Mouse (Mus musculus) T-cell, adult 2 months (primary cell): ENCODE data around the gene Sult1e1.

Experiments used
- DNase-seq: peaks from one replicate; pipeline ENCODE4 v3.0.0; 2022; ENCODE audit warnings: low spot score

Sult1e1 gene

GRCm38 (mm10) chr5:87591494-87591893 lies at the start of gene Sult1e1:
Sult1e1 (minus strand) TSS chr5:87591594.
- no peak for DNase-seq

GRCm38 (mm10) chr5:87622681-87623080 lies 31.3 kb upstream of the Sult1e1 start:
- DNase-seq: no peak

- DNase-seq: no peak
These were observed 23.7 kb upstream of the Sult1e1 start for GRCm38 (mm10) chr5:87615128-87615390.

GRCm38 (mm10) chr5:87614364-87615127 lies 23.2 kb upstream of the Sult1e1 start:
- DNase-seq: no peak

DNA sequence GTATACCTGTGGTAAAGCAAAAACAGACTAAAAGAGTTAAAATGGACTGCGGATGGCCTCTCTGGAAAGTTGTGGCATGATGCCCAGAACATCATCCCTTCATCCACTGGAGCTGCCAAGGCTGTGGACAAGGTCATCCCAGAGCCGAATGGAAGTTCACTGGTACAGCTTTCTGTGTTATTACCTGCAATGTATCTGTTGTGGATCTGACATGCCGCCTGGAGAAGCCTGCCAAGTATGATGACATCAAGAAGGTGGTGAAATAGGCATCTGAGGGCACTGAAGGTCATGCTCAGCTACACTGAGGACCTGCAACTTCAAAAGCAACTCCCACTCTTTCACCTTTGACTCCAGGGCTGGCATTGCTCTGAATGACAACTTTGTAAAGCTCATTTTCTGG lies 9.6 kb upstream of the Sult1e1 start:
- no peak for DNase-seq

GRCm38 (mm10) chr5:87597891-87598290 lies 6.5 kb upstream of the Sult1e1 start:
- DNase-seq: no peak

DNA sequence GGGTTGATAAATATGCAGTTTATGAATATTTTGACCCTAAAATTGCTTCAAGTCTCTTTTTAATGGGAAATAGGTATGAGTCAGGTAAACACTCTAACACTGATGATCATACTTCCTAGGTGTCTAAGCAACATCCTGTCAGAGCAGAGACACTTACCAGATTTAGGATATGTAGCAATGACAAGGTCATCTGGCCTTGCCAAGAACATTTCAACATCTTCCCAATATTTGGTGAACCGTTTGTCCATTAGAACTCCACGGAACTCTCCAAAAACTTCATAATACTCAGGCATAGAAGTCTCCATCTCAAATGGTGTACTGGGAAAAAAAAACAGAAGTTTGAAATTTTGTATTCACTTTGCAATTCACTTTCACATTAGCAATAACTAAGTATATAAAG lies 1.5 kb downstream of the Sult1e1 start:
- DNase-seq: no peak

GRCm38 (mm10) chr5:87580389-87580788 lies 11.0 kb downstream of the Sult1e1 start:
- DNase-seq: no peak

GRCm38 (mm10) chr5:87574174-87574573 lies 17.2 kb downstream of the Sult1e1 start:
- no peak for DNase-seq

DNA sequence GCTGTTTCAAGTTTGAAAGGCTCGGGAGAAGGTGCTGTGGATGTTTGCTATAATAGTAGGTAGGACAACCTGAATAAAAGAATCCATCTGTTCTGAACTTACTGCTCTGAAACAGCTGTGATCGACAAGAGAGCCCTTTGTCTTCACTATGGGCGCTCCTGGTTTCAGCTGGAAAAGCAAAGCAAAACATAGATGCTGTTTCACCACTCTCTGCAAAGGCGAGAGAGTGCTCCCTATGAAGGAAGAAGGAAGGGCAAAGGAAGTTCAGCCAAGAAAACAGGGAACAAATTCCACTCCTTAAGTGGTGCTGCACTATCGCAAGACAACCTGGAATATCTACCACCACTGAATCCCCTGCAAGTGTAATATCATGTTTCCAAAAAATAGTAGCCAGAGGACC lies 17.9 kb downstream of the Sult1e1 start:
- DNase-seq: no peak

DNA sequence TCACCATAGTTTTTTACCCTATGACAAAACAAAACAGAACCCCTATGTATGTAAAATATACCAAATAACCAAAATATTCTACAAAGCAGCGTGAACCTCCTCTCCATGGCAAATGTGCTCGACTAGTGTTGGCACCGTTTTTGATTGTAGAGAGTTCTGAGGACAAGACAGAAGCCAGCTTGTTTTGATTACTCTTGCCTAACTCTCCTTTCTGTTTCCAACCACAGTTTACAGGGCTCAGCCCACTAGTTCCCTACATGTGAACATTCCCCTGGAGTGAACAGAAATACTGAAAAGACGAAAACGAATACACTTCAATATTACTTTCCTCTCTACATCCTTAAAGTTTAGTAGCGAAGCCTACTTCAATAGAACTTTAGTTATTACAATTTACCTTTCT lies 18.6 kb downstream of the Sult1e1 start:
- no peak for DNase-seq

DNA sequence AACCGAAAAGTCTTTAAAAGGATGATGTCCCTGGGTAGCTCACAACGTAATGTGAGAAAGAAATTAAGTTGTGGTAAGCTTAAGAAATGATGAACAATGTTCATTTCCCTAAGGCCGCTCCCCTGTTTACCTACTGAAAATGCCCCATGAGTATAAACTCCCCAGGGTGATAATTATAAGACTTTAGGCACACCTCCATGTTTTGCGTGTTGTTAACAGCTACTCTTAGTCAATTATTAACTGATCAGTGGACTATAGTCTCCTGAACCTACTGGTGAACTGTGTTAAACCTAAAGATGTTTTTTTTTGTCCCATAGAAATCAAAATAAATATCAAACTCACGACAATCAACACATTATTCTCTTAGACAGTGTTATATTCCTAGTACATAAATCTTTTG lies 22.5 kb downstream of the Sult1e1 start, which contains the start of gene Sult1d1:
Gene Sult1d1, minus strand, starts transcription at position 183 of the 400 bp plus-strand sequence.
- no peak for DNase-seq

DNA sequence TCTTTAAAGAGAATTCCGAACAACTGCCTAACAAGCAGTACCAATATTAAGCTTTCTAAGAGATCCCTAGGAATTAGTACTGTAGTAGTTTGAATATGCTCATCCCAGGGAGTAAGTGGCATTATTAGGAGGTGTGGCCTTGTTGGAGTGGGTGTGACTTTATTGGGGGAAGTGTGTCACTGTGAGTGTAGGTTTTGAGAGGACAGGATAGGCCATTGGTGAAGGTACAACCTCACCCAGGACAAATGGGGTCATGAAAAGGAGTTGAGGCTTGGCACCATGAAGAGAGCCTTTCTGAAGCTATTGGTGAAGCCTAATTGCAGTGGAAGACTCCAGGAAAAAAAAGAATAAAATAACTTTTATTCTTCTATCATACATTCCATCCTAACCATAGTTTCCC lies 24.1 kb downstream of the Sult1e1 start:
- no peak for DNase-seq

DNA sequence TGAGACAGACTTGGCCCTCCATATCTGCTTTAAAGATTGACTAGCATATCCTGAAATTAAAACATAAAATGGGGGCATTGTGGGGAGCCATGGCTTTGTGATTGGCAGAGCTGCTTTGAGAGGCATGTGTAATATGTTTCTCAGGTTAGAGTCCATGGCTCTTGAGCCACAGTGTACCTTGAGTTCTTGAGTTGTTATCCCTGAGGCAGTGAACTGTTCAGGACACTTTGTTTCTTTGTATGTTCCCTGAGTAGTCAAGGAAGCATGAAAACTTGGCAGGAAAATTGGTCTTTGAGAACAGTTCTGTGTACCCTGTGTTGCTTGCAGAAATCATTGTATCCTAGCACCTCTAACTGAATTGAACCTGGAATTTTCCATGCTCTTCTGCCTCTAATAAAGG lies 28.4 kb downstream of the Sult1e1 start:
- no peak for DNase-seq

GRCm38 (mm10) chr5:87562526-87562925 lies 28.9 kb downstream of the Sult1e1 start:
- no peak for DNase-seq

DNA sequence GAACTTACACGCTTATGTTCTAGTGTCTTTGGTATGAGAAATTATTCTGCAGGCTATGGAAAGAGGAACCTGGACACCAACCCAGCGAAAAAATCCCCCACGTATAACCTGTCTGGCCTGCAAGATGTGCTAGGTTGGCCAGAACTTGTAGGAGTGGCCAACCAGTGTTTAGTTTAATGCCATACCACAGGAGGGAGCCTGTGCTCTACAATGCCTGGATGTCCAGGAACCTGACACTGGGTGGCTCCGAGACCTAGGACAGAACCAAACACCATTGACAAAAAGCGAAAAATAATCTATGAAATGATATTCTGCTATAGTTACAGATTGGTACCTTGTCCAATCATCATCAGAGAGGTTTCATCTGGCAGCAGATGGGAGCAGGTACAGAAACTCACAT lies 31.2 kb downstream of the Sult1e1 start:
- no peak for DNase-seq

GRCm38 (mm10) chr5:87550935-87551334 lies 40.5 kb downstream of the Sult1e1 start:
- DNase-seq: no peak

DNA sequence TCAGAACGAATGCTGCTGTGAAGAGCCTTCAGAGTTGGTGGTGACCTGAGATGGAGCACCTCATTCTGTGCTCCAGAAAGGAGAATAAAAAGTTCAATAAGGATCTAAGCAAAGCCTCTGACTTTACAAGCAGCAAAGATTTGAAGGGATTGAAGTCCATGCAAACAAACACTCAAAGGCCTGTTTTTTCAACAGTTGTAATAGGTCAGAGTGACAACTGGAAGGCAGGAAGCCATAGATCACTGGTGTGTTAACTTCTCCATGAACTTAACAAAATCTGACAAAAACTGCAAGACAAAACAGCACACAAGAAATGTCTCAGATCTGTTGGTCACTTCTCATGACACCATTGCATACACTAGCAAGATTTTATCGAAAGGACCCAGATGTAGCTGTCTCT lies 53.3 kb downstream of the Sult1e1 start, which contains the start of gene Sult1b1:
Gene Sult1b1, minus strand, starts transcription at position 85 of the 400 bp plus-strand sequence.
- no peak for DNase-seq

GRCm38 (mm10) chr5:87535994-87536644 lies 55.3 kb downstream of the Sult1e1 start:
- DNase-seq: no peak

DNA sequence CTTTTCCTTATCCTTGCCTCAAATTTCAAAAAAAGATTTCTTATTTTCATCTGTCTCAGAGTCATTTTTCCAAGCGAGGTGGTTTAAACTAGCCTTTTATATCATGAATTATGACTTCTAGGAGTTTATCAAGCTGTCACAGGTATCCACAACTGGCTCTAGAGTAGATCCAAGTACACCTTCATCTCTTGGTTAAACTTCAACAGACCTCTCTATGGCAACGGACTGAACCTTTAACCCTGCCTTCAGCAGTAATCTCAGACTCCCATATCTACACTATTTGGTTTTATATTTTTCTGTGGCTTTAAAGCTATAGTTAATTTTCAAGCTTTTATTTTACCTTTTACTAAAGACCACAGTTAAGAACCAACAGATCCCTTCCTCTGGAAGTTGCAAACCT lies 59.1 kb downstream of the Sult1e1 start:
- no peak for DNase-seq
